In the genomic region with DNA sequence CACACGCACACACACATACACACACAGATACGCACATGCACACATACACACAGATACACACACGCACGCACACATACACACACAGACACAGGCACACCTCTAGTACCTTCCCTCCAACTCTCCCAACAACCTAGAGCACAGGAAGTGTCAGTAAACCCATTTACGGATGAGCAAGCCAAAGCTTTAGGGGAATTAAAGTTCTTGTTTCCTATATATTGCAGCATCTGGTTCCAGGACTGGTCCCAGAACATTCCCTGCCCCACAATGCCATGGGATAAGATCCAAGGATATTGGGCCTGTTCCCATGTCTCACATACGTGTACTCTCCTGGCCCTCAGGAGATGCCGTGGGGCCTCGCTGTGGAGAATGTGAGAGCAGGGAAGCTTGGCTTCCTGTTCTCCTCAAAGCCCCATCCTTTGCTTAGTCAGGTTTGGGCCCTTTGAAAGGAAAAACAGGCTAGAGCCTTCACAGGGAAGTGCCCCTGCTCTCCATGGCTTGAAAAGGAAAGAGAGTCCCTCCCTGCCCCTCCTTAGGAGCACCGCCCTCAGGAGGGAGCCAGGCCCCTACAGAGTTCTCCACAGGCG, we compare ENCODE assay signal across 11 mouse cellular contexts.
A peak's percentile ranks its signal among the peaks of the same experiment; 100 is the strongest.
DNase-seq lines count a peak whose midpoint lies in the region; ATAC-seq lines count a peak whose summit lies in the region.
"Had no signal": no experiment of that assay in that cellular context is flagged by ENCODE, and none has a peak within 500 bp of the region (broad histone marks: within the 10 kb centered on the region; RNA-seq: fewer than 3 reads in every experiment).

No protein-coding gene starts in this region.

- no peaks in the 10 kb centered on the region for H3K9me3 ChIP-seq in kidney, embryonic 14.5 days (ENCODE audit: control insufficient read depth, low read length)
- H3K9me3 ChIP-seq in embryonic facial prominence, embryonic 10.5 days, result no peaks in the 10 kb centered on the region
- H3K9me3 ChIP-seq in liver, embryonic 13.5 days (replicated peaks), result no peaks in the 10 kb centered on the region
- H3K9me3 ChIP-seq: G1E; neural tube, embryonic 12.5 days had no signal

- DNase-seq in kidney, postnatal 14 days, result no peak
- DNase-seq in NIH3T3 (ENCODE audit: low read depth), result peak; percentile 73
- DNase-seq in embryonic facial prominence, embryonic 10.5 days (ENCODE audit: low spot score), result no peak
- no peak for DNase-seq in liver, embryonic 13.5 days
- DNase-seq in right cerebral cortex, postnatal 4 days, result no peak
- DNase-seq in adrenal gland, postnatal 36 days, result no peak
- DNase-seq: cerebellum, adult 8-10 months; thymus, postnatal 4 days had no signal

- H3K27ac ChIP-seq in kidney, embryonic 14.5 days (ENCODE audit: low read depth, low read length), result peak overlapping the region; percentile 44; the same call in 1 of the 2 replicates
- H3K27ac ChIP-seq in embryonic facial prominence, embryonic 10.5 days (replicated peaks), result peak overlapping the region; percentile 63
- H3K27ac ChIP-seq in liver, embryonic 13.5 days, result peak overlapping the region; percentile 36
- H3K27ac ChIP-seq: neural tube, embryonic 12.5 days had no signal

- ATAC-seq in kidney, embryonic 14.5 days (ENCODE audit: low FRiP score, low TSS enrichment), result no peak
- no peak for ATAC-seq in liver, embryonic 13.5 days (ENCODE audit: low read depth)

- H3K4me3 ChIP-seq in kidney, embryonic 14.5 days (ENCODE audit: low read length), result no peak overlapping the region
- no peak overlapping the region for H3K4me3 ChIP-seq in embryonic facial prominence, embryonic 10.5 days
- H3K4me3 ChIP-seq in liver, embryonic 13.5 days (replicated peaks), result no peak overlapping the region
- H3K4me3 ChIP-seq: neural tube, embryonic 12.5 days had no signal

- no peak overlapping the region for H3K9ac ChIP-seq in kidney, embryonic 14.5 days (ENCODE audit: low read depth, low read length)
- peak overlapping the region; percentile 44; the same call in 1 of the 2 replicates for H3K9ac ChIP-seq in liver, embryonic 13.5 days
- H3K9ac ChIP-seq: neural tube, embryonic 12.5 days had no signal

- H3K27me3 ChIP-seq in kidney, embryonic 14.5 days (ENCODE audit: control insufficient read depth, insufficient read depth, low read length), result no peaks in the 10 kb centered on the region
- peaks cover 7% of the 10 kb centered on the region for H3K27me3 ChIP-seq in embryonic facial prominence, embryonic 10.5 days (replicated peaks; ENCODE audit: low read depth, poor library complexity, severe bottlenecking)
- no peaks in the 10 kb centered on the region for H3K27me3 ChIP-seq in liver, embryonic 13.5 days
- H3K27me3 ChIP-seq: neural tube, embryonic 12.5 days had no signal

- 75% methylated on average over 10 of the region's 10 CpGs for WGBS in kidney, embryonic 14.5 days
- WGBS in embryonic facial prominence, embryonic 10.5 days, result 73% methylated on average over 10 of the region's 10 CpGs
- 77% methylated on average over 10 of the region's 10 CpGs for whole genome bisulfite sequencing in liver, embryonic 13.5 days (ENCODE audit: insufficient replicate concordance)

- H3K36me3 ChIP-seq in kidney, embryonic 14.5 days (ENCODE audit: control insufficient read depth, insufficient read depth, low read length), result no peaks in the 10 kb centered on the region
- H3K36me3 ChIP-seq in embryonic facial prominence, embryonic 10.5 days (replicated peaks), result no peaks in the 10 kb centered on the region
- H3K36me3 ChIP-seq in liver, embryonic 13.5 days, result no peaks in the 10 kb centered on the region
- H3K36me3 ChIP-seq: neural tube, embryonic 12.5 days had no signal

- H3K4me2 ChIP-seq in kidney, embryonic 14.5 days (replicated peaks; ENCODE audit: low read depth, low read length), result no peak overlapping the region
- no peak overlapping the region for H3K4me2 ChIP-seq in liver, embryonic 13.5 days
- H3K4me2 ChIP-seq: neural tube, embryonic 12.5 days had no signal

- H3K4me1 ChIP-seq in kidney, embryonic 14.5 days (ENCODE audit: control insufficient read depth, insufficient read depth, low read length), result peaks cover 16% of the 10 kb centered on the region
- H3K4me1 ChIP-seq in embryonic facial prominence, embryonic 10.5 days, result peaks cover 39% of the 10 kb centered on the region
- peaks cover 61% of the 10 kb centered on the region for H3K4me1 ChIP-seq in liver, embryonic 13.5 days (replicated peaks)
